Mouse (Mus musculus) forebrain, embryonic 11.5 days (tissue): ENCODE data around the gene Trmt11. TPM values are rescaled to one million over a fixed set of nuclear protein-coding genes. Genes with fewer than 3 reads are reported as not detected.
"Not testable (repeated sequence)": the region's sequence is repeated elsewhere in the genome, so short reads cannot be mapped to it uniquely, and the experiment has no call there.

Source experiments
- ATAC-seq: fragments of 200-750 bp; cut with Nextera tagmentation; replicated peaks from 2 replicates; pipeline ENCODE4 v1.8.0; 2017; ENCODE audit warnings: moderate TSS enrichment; ENCODE audit not compliant: low FRiP score
- DNase-seq: peaks from one replicate; pipeline ENCODE4 v3.0.0-alpha.2; 2017; ENCODE audit warnings: low spot score
- H3K27ac ChIP-seq: fragments of 300-500 bp; sonication (generic); 2 replicates; pipeline ENCODE4 v1.5.1; 2014; ENCODE audit warnings: low read depth, low read length
- H3K27me3 ChIP-seq: fragments of 300-500 bp; sonication (generic); 2 replicates; pipeline ENCODE4 v1.6.1; 2014; ENCODE audit warnings: mild to moderate bottlenecking, low read length, mixed read lengths; ENCODE audit not compliant: control insufficient read depth, insufficient read depth
- H3K36me3 ChIP-seq: fragments of 300-500 bp; sonication (generic); 2 replicates; pipeline ENCODE4 v1.6.1; 2014; ENCODE audit warnings: mild to moderate bottlenecking, low read length, moderate library complexity, mixed read lengths; ENCODE audit not compliant: control insufficient read depth, insufficient read depth
- H3K4me1 ChIP-seq: fragments of 300-500 bp; sonication (generic); replicated peaks from 2 replicates; pipeline ENCODE4 v1.6.1; 2014; ENCODE audit warnings: low read length, mixed read lengths; ENCODE audit not compliant: control insufficient read depth, insufficient read depth
- H3K4me2 ChIP-seq: fragments of 300-500 bp; sonication (generic); 2 replicates; pipeline ENCODE4 v1.6.1; 2014; ENCODE audit warnings: low read depth, mild to moderate bottlenecking, low read length, moderate library complexity, mixed read lengths; ENCODE audit not compliant: severe bottlenecking
- H3K4me3 ChIP-seq: fragments of 300-500 bp; sonication (generic); 2 replicates; pipeline ENCODE4 v1.5.1; 2014; ENCODE audit warnings: low read depth, low read length
- H3K9ac ChIP-seq: fragments of 300-500 bp; sonication (generic); 2 replicates; pipeline ENCODE4 v1.6.1; 2014; ENCODE audit warnings: low read length
- H3K9me3 ChIP-seq: fragments of 300-500 bp; sonication (generic); 2 replicates; pipeline ENCODE4 v1.6.1; 2016; ENCODE audit warnings: low read length, mixed read lengths; ENCODE audit not compliant: control insufficient read depth
- WGBS: fragments of 180-500 bp; shearing (Covaris S2); extraction: QIAGEN DNeasy Blood & Tissue Kit; methylation state at CpG from one replicate; pipeline ENCODE4 v1.1.7; 2014; 5-methylcytosine and 5-hydroxymethylcytosine counted together
- polyA plus RNA-seq: library from polyadenylated mRNA; unstranded; fragments of >200 nt; fragmentation: Nextera tagmentation; extraction: Ambion mirVana; gene quantifications from 2 replicates; pipeline ENCODE4 v1.2.1, GENCODE M21; 2014

Trmt11 gene
- polyA plus RNA-seq, 1 experiment from 2014 or later = 36.8 TPM

DNA sequence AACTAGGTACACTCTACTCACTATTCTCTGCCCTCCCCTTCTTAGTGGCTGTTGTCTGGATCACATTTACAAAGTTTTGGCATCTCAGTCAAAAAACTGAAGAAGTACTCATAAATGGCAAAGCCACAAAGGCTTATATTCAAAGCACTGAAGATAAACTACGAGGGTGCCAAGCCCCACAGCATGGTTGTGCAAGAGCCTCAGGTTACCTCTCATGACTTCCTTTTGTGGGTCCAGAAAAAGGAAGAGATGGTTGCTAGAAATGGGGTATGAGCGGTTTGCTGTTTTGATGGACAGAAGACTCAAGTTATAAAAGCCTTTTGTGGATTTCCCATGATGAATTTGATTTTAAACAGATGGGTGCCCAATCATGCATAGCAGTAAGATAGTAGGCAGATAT lies 97.4 kb downstream of the Trmt11 start:
- H3K36me3 ChIP-seq = no peaks in the 10 kb centered on the region
- no peaks in the 10 kb centered on the region for H3K27me3 ChIP-seq
- H3K4me2 ChIP-seq = no peak overlapping the region
- ATAC-seq = no peak
- 88% methylated on average over 2 of the region's 2 CpGs for WGBS
- no peaks in the 10 kb centered on the region for H3K4me1 ChIP-seq
- DNase-seq = no peak
- H3K9ac ChIP-seq = no peak overlapping the region
- H3K4me3 ChIP-seq = no peak overlapping the region
- no peak overlapping the region for H3K27ac ChIP-seq
- H3K9me3 ChIP-seq = no peaks in the 10 kb centered on the region

DNA sequence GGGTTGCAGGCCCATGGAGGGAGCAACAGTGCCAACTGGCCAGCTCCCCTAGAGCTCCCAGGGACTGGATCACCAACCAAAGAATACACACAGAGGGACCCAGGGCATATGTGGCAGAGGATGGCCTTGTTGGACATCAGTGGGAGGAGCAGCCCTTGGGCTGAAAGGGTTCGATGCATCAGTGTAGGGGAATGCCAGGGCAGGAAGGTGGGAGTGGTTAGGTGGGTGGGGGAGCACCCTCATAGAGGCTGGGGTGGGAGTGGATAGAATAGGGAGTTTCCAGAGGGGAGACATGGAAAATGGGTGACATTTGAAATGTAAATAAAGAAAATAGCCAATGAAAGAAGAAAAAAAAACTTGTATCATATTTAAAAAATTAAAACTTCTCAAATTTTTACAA lies 97.8 kb downstream of the Trmt11 start:
- H3K4me1 ChIP-seq = no peaks in the 10 kb centered on the region
- ATAC-seq (no peak), DNase-seq (no peak)
- WGBS = 84% methylated on average over 1 of the region's 1 CpGs
- H3K4me3 ChIP-seq = no peak overlapping the region
- no peak overlapping the region for H3K9ac ChIP-seq
- no peaks in the 10 kb centered on the region for H3K36me3 ChIP-seq
- H3K27me3 ChIP-seq = no peaks in the 10 kb centered on the region
- H3K4me2 ChIP-seq = no peak overlapping the region
- no peaks in the 10 kb centered on the region for H3K9me3 ChIP-seq
- H3K27ac ChIP-seq = no peak overlapping the region

DNA sequence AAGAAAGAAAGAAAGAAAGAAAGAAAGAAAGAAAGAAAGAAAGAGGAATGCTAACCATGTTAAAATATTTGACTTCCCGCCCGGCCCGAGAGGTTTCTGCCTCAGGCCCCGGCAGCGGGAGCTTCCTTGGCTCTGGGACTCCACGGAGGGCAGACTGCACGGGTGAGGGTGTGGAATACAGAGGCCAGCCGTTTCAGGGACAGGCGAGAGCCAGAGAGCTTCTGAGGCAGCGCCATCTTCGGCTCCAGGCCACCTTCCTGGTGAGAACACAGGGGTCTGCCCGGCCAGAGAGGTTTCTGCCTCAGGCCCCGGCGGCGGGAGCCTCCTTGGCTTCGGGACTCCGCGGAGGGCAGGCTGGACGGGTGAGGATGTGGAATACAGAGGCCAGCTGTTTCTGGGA lies 102.3 kb downstream of the Trmt11 start:
- H3K4me1 ChIP-seq, DNase-seq, H3K4me2 ChIP-seq, H3K4me3 ChIP-seq, H3K36me3 ChIP-seq, ATAC-seq, H3K27ac ChIP-seq, H3K9me3 ChIP-seq, H3K9ac ChIP-seq, H3K27me3 ChIP-seq: not testable (repeated sequence)
- WGBS = 83% methylated on average over 19 of the region's 19 CpGs

Other genes with a start within 250 kb of the Trmt11 start
- gene Hint3, start 28.9 kb upstream of the Trmt11 start, polyA plus RNA-seq = 16.0 and 19.5 TPM in 2 replicates
- 7.6 and 8.8 TPM in 2 replicates for gene Ncoa7, start 202.6 kb upstream of the Trmt11 start, polyA plus RNA-seq
- 2.3 and 2.4 TPM in 2 replicates for gene Hey2, start 242.1 kb upstream of the Trmt11 start, polyA plus RNA-seq